Mouse (Mus musculus) hindbrain, embryonic 15.5 days (tissue): ENCODE measurements around the gene Alkbh3. TPM values are rescaled to one million over a fixed set of nuclear protein-coding genes. Genes with fewer than 3 reads are reported as not detected.

Experiments
- ATAC-seq: fragments of 200-750 bp; cut with Nextera tagmentation; 2 replicates; pipeline ENCODE4 v1.8.0; 2017; ENCODE audit warnings: low read depth, moderate number of reproducible peaks, moderate TSS enrichment; ENCODE audit not compliant: low FRiP score
- H3K27ac ChIP-seq: fragments of 300-500 bp; sonication (generic); replicated peaks from 2 replicates; pipeline ENCODE4 v1.5.1; 2015; ENCODE audit warnings: mild to moderate bottlenecking, inconsistent platforms
- H3K27me3 ChIP-seq: fragments of 300-500 bp; sonication (generic); 2 replicates; pipeline ENCODE4 v1.6.1; 2015; ENCODE audit warnings: control low read depth, inconsistent platforms
- H3K36me3 ChIP-seq: fragments of 300-500 bp; sonication (generic); 2 replicates; pipeline ENCODE4 v1.6.1; 2015; ENCODE audit warnings: control low read depth, inconsistent platforms
- H3K4me1 ChIP-seq: fragments of 300-500 bp; sonication (generic); replicated peaks from 2 replicates; pipeline ENCODE4 v1.6.1; 2015; ENCODE audit warnings: control low read depth, inconsistent platforms
- H3K4me2 ChIP-seq: fragments of 300-500 bp; sonication (generic); 2 replicates; pipeline ENCODE4 v1.6.1; 2015; ENCODE audit warnings: moderate library complexity, mild to moderate bottlenecking, inconsistent platforms
- H3K4me3 ChIP-seq: fragments of 300-500 bp; sonication (generic); 2 replicates; pipeline ENCODE4 v1.5.1; 2015; ENCODE audit warnings: mild to moderate bottlenecking, inconsistent platforms
- H3K9ac ChIP-seq: fragments of 300-500 bp; sonication (generic); 2 replicates; pipeline ENCODE4 v1.6.1; 2015; ENCODE audit warnings: inconsistent platforms
- H3K9me3 ChIP-seq: fragments of 300-500 bp; sonication (generic); 2 replicates; pipeline ENCODE4 v1.6.1; 2016; ENCODE audit warnings: control low read depth, inconsistent platforms
- WGBS: fragments of 180-500 bp; shearing (Covaris S2); methylation state at CpG from one replicate; pipeline ENCODE4 v1.1.7; 2015; 5-methylcytosine and 5-hydroxymethylcytosine counted together
- polyA plus RNA-seq: library from polyadenylated mRNA; unstranded; fragments of >200 nt; fragmentation: Nextera tagmentation; extraction: Ambion mirVana; gene quantifications from 2 replicates; pipeline ENCODE4 v1.2.1, GENCODE M21; 2015

Gene Alkbh3
- polyA plus RNA-seq, result 44.9 and 46.0 TPM in 2 replicates

DNA sequence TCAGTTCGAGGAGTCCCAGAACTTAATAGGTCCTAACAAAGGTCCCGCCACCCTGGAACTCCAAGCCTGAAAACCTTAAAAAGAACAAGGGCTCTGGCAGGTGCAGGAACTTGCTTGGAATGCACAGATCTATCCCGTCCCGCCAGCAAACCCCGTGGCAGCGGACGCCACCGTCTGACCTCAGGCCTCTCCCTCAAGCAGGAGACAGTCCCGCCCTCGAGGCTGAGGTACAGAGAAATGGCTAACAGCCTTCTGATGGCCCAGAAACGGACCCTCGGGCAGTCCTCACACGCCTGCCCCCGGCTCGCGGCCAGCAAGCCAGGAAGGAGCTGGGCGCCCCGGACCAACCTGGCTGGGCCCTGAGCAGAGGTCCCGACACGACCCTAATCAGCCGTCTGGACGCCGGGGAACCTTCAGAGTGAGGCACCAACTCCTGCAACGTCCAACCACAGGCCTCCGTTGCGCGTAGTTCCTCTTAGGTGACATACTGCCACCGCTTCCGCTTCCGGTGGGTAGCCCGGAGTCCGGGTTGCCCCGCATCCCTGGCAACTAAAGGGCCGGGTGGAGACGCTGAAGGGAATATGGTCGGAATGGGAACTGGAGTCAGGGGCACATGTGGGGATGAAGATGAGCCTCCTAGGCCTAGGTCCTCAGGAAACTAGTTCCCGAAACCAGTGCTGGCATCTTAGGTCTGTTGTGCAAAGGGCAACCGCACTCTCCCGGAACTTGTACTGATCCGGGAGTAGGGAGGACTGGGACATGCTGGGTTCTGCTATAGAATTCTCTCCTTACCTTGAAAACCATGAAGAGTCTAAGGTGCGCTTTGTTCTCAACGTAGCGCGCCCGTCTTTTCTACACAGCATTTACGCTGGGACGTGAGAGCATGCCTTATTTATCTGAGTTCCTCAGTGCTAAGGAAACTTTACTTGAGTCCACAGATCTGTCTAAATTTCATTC is at the start of gene Alkbh3:
Gene Alkbh3, minus strand, starts transcription at position 473 of the 957 bp plus-strand sequence.
- 5% methylated on average over 47 of the region's 47 CpGs for WGBS
- H3K9me3 ChIP-seq, result no peaks in the 10 kb centered on the region
- H3K9ac ChIP-seq, result peak within 1 kb of the TSS; percentile 84
- peaks cover 23% of the 10 kb centered on the region for H3K4me1 ChIP-seq
- H3K27ac ChIP-seq, result peak within 1 kb of the TSS; percentile 62
- no peaks in the 10 kb centered on the region for H3K27me3 ChIP-seq
- ATAC-seq, result peak; percentile 99
- H3K36me3 ChIP-seq, result peaks cover 27% of the 10 kb centered on the region
- peak within 1 kb of the TSS; percentile 82 for H3K4me3 ChIP-seq
- H3K4me2 ChIP-seq, result peak within 1 kb of the TSS; percentile 69

DNA sequence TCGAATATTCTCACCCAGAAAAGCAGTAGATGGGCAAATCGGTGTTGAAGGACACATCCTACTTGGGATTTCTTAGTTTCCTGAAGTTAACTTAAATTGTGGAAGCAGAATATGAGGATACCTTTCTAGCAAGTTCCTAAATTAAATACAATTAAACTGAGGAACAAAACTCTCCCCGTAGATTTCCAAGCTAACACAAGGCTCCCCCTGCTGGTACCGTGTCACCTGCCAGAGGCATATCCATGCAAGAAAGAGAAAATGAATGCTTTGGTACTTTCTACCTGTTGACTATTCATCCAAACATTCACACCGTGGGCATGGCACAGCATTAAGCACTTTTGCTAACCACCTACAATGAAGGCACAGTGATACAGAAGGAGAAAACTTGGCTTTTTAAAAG is 48.9 kb upstream of the Alkbh3 start:
- ATAC-seq, result no peak
- H3K27me3 ChIP-seq, result no peaks in the 10 kb centered on the region
- no peak overlapping the region for H3K9ac ChIP-seq
- WGBS, result 79% methylated on average over 5 of the region's 5 CpGs
- no peaks in the 10 kb centered on the region for H3K9me3 ChIP-seq
- H3K4me1 ChIP-seq, result no peaks in the 10 kb centered on the region
- H3K27ac ChIP-seq, result no peak overlapping the region
- no peak overlapping the region for H3K4me3 ChIP-seq
- H3K4me2 ChIP-seq, result no peak overlapping the region
- no peaks in the 10 kb centered on the region for H3K36me3 ChIP-seq

DNA sequence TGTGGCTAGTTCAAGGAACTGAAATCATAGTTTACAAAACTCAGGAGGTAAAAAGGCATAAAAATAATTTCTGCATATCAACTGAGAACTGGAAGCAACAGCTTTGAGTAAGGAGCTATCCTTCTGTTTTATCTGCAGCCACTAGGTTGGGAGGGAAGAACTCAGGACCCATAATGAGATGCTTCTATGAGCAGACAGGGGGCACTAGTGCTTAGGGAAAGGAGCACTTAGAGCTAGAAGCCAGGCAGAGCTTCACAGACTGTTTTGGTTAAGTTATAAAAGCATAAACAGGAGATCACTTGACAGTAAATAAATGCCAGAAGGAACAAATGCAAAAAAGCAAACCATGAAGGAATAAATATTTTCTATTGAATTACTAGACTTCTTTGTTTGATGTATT is 44.2 kb upstream of the Alkbh3 start:
- Histone ChIP-seq H3K27me3 (no peaks in the 10 kb centered on the region), H3K4me1 (peaks cover 7% of the 10 kb centered on the region), H3K9me3 (no peaks in the 10 kb centered on the region), H3K9ac (no peak overlapping the region), H3K4me2 (no peak overlapping the region), H3K4me3 (no peak overlapping the region), H3K27ac (no peak overlapping the region), H3K36me3 (no peaks in the 10 kb centered on the region)
- peak; percentile 88; the same call in 1 of the 2 replicates for ATAC-seq

DNA sequence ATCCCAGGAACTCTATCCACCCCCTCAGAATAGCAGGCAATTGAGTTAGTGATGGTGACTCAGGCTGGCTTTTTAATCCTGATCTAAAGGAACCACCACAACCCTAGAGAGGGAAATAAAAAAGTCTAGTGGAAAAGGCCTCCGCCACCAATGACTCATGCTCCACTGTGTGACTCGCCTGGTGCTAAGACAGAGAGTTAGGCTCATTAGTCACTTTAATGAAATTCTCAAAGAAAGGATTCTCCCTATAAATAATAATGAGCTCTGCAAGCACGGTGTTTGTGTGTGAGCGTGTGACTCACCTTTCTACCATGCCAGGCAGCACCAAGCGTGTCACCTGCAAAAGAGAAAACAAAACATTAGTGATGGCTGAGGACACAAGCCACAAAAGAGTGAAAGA is 41.3 kb upstream of the Alkbh3 start:
- Histone ChIP-seq H3K9ac (no peak overlapping the region), H3K9me3 (no peaks in the 10 kb centered on the region), H3K36me3 (no peaks in the 10 kb centered on the region), H3K4me2 (no peak overlapping the region), H3K27me3 (no peaks in the 10 kb centered on the region), H3K27ac (no peak overlapping the region), H3K4me1 (peaks cover 26% of the 10 kb centered on the region), H3K4me3 (no peak overlapping the region)
- WGBS, result 77% methylated on average over 5 of the region's 5 CpGs
- ATAC-seq, result no peak

DNA sequence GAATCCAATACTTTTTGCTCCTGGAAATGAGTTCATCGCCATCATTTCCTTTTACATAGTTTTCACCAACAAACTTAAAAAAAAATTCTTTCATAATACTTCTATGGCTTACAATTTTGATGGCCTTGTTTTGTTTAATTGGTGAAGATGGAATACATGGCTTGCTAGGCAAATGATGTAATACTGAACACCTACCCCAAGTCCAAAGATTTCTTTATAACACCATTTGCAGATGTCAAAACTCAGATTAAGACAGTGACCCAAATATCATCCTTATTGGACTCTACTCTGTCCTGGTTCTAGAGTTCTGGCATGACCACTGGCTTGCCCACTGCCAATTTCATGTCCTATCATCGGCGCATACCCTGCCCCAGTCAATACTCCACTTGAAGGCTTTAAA is 40.3 kb upstream of the Alkbh3 start:
- Histone ChIP-seq H3K9ac (no peak overlapping the region), H3K9me3 (no peaks in the 10 kb centered on the region), H3K4me3 (no peak overlapping the region), H3K4me1 (peaks cover 26% of the 10 kb centered on the region), H3K4me2 (no peak overlapping the region), H3K36me3 (no peaks in the 10 kb centered on the region), H3K27ac (no peak overlapping the region), H3K27me3 (no peaks in the 10 kb centered on the region)
- 96% methylated on average over 3 of the region's 3 CpGs for WGBS
- ATAC-seq, result no peak

DNA sequence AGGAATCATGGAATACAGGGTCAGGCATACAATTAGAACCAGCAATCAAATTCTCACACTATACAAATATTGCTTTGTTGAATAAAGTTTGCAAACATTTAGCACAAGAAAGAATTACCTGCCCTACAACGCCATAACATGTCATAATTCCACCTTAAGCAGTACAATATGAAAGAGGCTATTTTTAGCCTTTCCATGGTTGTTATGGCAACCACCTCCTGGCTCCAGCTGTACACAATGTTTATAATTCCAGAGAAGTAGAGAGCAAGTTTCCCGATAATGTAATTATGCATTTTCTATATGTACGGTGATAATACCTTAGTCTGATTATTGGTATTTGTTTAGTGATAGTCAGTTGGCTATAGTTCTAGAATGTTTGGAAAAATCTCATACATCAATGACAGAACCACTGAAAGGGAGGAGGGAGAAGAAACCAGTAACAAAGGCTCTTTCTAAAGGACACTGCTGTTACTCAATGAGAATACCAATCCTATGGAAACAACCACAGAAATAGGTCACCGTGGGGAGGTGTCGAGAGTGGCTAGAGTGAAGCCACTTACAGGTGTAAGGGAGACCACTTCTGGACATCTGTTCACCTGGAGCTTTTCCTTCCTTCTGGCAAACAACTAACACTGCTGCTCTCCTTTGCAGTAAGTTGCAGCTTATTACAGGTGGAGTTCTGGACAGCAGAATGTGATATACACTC is 39.0 kb upstream of the Alkbh3 start:
- no peak overlapping the region for H3K9ac ChIP-seq
- peaks cover 26% of the 10 kb centered on the region for H3K4me1 ChIP-seq
- H3K4me3 ChIP-seq, result no peak overlapping the region
- no peaks in the 10 kb centered on the region for H3K36me3 ChIP-seq
- ATAC-seq, result peak; percentile 80; the same call in 1 of the 2 replicates
- H3K4me2 ChIP-seq, result peak overlapping the region; percentile 7; the same call in 1 of the 2 replicates
- 43% methylated on average over 5 of the region's 5 CpGs for WGBS
- no peaks in the 10 kb centered on the region for H3K27me3 ChIP-seq
- no peaks in the 10 kb centered on the region for H3K9me3 ChIP-seq
- H3K27ac ChIP-seq, result peak overlapping the region; percentile 84

DNA sequence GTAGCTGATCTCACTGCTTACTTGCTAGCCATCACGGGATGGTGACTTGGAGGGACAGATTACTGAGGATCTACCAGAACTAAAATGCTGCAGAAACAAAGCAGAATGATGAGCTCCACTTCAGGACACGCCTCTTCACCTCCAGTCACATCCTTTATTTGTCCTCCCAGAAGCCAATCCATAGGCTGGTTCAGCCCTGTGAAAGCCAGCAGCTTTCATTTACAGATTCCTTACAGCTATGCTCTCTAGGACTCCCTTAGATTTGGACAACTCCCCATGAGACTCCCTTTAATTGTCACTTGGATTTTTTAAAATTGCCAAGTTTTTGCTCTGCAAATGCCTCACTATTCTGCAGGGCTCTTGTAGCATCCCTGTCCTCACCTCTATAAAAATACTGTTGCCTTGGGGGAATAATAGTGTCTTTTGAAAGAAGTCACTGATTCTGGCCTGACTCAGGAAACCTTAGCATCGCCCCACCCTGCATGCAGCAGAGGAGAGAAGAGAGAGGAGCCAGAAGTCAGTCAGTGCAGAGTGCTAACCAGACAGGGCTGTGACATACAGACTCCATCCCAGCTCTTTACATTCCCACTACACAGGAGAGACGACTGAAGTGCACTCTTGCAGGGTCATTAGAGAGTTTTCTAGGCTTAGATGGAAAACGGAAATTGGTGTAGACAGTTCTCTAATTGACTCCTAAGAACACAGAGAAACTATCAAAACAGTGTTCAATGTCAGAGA is 38.3 kb upstream of the Alkbh3 start:
- Histone ChIP-seq H3K27me3 (no peaks in the 10 kb centered on the region), H3K4me1 (peaks cover 32% of the 10 kb centered on the region), H3K27ac (peak overlapping the region; percentile 84), H3K36me3 (no peaks in the 10 kb centered on the region), H3K9me3 (no peaks in the 10 kb centered on the region), H3K4me3 (no peak overlapping the region), H3K9ac (no peak overlapping the region), H3K4me2 (peak overlapping the region; percentile 7; the same call in 1 of the 2 replicates)
- ATAC-seq, result no peak
- 67% methylated on average over 5 of the region's 5 CpGs for WGBS

DNA sequence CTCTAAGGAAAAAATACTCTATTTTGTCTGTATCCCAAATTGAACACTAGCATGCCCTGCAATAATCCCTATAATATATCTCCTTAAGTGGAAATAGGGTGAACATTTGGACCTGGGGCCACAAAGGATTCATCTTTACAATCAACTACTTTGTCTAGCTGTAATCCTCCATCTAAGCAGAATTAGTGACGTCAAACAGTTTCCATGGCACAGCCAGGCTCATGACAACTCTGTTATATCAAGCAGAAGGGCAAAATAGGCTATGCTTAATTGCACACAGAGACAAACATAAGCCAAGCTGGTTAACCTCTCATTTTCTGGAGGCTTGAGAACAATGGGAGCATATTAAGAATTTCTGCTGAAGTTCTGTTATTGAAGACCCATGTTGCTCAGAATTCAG is 37.7 kb upstream of the Alkbh3 start:
- WGBS, result 43% methylated on average over 1 of the region's 1 CpGs
- ATAC-seq, result no peak

DNA sequence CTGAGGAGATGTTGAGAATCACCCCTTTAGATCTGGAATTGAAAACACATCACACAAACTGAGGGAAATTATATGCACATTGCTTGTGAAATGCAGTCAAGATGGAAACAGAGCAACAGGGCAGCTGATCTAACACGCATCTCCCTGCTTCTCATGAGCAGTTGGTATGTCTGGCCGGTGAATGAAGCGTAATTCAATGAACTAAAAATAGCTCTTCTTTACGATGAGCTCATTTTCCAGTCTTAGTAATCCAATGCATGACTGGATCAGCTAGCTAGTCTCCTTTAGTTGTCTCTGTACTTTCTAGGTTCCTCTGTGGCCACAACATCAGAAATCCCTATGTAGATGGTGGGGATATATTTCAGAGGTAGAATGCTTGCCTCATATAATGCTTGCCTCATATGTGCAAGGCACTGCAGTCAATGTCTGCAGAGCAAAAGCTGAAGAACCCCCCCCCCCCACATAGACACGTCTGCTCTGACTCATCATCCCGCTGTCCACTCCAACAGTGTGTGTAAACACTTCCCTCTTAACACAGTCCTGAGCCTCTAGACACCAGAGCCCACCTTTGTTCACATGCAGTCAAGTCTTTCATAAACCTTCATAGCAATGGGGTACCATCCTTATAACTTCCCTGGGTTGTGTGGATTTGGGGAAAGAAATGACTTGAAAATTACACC is 34.9 kb upstream of the Alkbh3 start:
- Histone ChIP-seq H3K36me3 (no peaks in the 10 kb centered on the region), H3K27ac (no peak overlapping the region; the same call in 1 of the 2 replicates), H3K9ac (no peak overlapping the region), H3K4me1 (peaks cover 39% of the 10 kb centered on the region), H3K4me2 (no peak overlapping the region), H3K9me3 (no peaks in the 10 kb centered on the region), H3K4me3 (no peak overlapping the region), H3K27me3 (no peaks in the 10 kb centered on the region)
- WGBS, result 65% methylated on average over 6 of the region's 6 CpGs
- ATAC-seq, result no peak

More for the DNA sequence above, 37.7 kb upstream of the Alkbh3 start:
- H3K4me1 ChIP-seq, result peaks cover 36% of the 10 kb centered on the region
- peak overlapping the region; percentile 84 for H3K27ac ChIP-seq
- no peak overlapping the region for H3K4me3 ChIP-seq
- H3K4me2 ChIP-seq, result no peak overlapping the region
- H3K27me3 ChIP-seq, result no peaks in the 10 kb centered on the region
- H3K9ac ChIP-seq, result no peak overlapping the region
- no peaks in the 10 kb centered on the region for H3K36me3 ChIP-seq
- H3K9me3 ChIP-seq, result no peaks in the 10 kb centered on the region

DNA sequence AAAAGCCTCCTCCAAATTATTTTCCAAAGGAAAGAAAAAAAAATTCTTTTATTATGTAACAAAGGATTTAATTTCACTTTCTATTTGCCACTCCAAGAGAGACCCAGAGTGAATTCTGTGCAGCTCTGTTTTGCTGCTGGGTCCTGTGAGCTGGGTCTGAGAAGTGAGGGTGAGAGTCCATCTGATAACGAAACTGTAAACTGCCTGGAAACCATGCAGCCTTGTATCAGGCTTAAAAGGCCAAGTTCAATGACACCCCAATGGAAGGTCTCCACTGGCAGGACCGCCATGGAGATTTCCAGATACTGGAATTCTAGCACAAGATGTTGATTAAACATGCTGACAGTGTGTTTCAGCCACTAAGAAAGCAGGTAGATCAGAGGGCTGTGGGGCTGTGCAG is 33.6 kb upstream of the Alkbh3 start:
- no peak overlapping the region for H3K4me3 ChIP-seq
- H3K27ac ChIP-seq, result peak overlapping the region; percentile 27; the same call in 1 of the 2 replicates
- no peak overlapping the region for H3K4me2 ChIP-seq
- no peaks in the 10 kb centered on the region for H3K27me3 ChIP-seq
- ATAC-seq, result no peak
- peaks cover 26% of the 10 kb centered on the region for H3K4me1 ChIP-seq
- H3K9me3 ChIP-seq, result no peaks in the 10 kb centered on the region
- H3K9ac ChIP-seq, result no peak overlapping the region
- no peaks in the 10 kb centered on the region for H3K36me3 ChIP-seq
- 73% methylated on average over 2 of the region's 2 CpGs for WGBS

DNA sequence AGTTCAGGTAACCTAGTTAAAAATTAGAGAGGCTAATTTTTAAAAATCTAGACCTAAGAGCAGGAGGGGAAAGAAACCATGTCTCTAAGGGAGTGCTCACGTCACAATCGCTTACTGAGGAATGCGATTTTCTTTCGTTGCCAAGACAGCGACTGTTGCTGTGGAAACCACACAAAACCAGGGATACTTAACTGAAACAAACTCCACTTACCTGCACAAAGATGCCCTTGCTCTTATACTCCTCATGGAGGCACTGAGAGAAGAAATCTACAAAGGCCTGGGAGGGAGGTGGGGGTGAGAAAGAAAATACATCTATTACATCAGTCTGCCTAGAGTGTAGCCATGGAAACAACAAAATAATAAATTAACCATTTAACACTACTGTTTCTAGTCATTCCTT is 33.1 kb upstream of the Alkbh3 start:
- Histone ChIP-seq H3K9me3 (no peaks in the 10 kb centered on the region), H3K4me2 (peak overlapping the region; percentile 16; the same call in 1 of the 2 replicates), H3K4me3 (no peak overlapping the region), H3K9ac (no peak overlapping the region), H3K4me1 (peaks cover 21% of the 10 kb centered on the region), H3K27ac (peak overlapping the region; percentile 61), H3K27me3 (no peaks in the 10 kb centered on the region), H3K36me3 (no peaks in the 10 kb centered on the region)
- peak; percentile 63 for ATAC-seq
- 26% methylated on average over 5 of the region's 5 CpGs for WGBS
